Mouse (Mus musculus): ENCODE data around the gene Sema3g. TPM values are rescaled to one million over a fixed set of nuclear protein-coding genes. Genes with fewer than 3 reads are reported as not detected.
A peak's percentile ranks its signal among the peaks of the same experiment; 100 is the strongest.

Sema3g gene
- polyA plus RNA-seq, 1 experiment: 2.1 TPM

GRCm38 (mm10) chr14:31240528-31240927 is 22.9 kb downstream of the Sema3g start:
- no peak overlapping the region for H3K4me3 ChIP-seq (ENCODE audit: low read depth, low read length)
- peaks cover 4% of the 10 kb centered on the region; the same call in 1 of the 2 replicates for H3K36me3 ChIP-seq (ENCODE audit: control insufficient read depth, insufficient read depth, low read length)
- no peaks in the 10 kb centered on the region for H3K27me3 ChIP-seq (ENCODE audit: control insufficient read depth, insufficient read depth, low read length)
- H3K4me1 ChIP-seq (ENCODE audit: control insufficient read depth, insufficient read depth, insufficient read length, low read length): no peaks in the 10 kb centered on the region
- 78% methylated on average over 3 of the region's 3 CpGs for WGBS
- H3K27ac ChIP-seq (ENCODE audit: insufficient read depth, low read depth, low read length): no peak overlapping the region
- TF ChIP-seq POLR2A (IDR thresholded peaks at IDR 0.05; ENCODE audit: low read depth, low read length) (no peak), CTCF (IDR thresholded peaks at IDR 0.05; ENCODE audit: extremely low read depth, insufficient read length, insufficient replicate concordance, low read depth, low read length) (no peak)

GRCm38 (mm10) chr14:31244777-31245176 is 27.1 kb downstream of the Sema3g start:
- no peak overlapping the region for H3K27ac ChIP-seq (ENCODE audit: insufficient read depth, low read depth, low read length)
- H3K4me1 ChIP-seq (ENCODE audit: control insufficient read depth, insufficient read depth, insufficient read length, low read length): no peaks in the 10 kb centered on the region
- no peaks in the 10 kb centered on the region; the same call in 1 of the 2 replicates for H3K36me3 ChIP-seq (ENCODE audit: control insufficient read depth, insufficient read depth, low read length)
- WGBS: 73% methylated on average over 1 of the region's 1 CpGs
- TF ChIP-seq CTCF (IDR thresholded peaks at IDR 0.05; ENCODE audit: extremely low read depth, insufficient read length, insufficient replicate concordance, low read depth, low read length): no peak
- no peak for TF ChIP-seq POLR2A (IDR thresholded peaks at IDR 0.05; ENCODE audit: low read depth, low read length)
- H3K27me3 ChIP-seq (ENCODE audit: control insufficient read depth, insufficient read depth, low read length): no peaks in the 10 kb centered on the region
- H3K4me3 ChIP-seq (ENCODE audit: low read depth, low read length): no peak overlapping the region

DNA sequence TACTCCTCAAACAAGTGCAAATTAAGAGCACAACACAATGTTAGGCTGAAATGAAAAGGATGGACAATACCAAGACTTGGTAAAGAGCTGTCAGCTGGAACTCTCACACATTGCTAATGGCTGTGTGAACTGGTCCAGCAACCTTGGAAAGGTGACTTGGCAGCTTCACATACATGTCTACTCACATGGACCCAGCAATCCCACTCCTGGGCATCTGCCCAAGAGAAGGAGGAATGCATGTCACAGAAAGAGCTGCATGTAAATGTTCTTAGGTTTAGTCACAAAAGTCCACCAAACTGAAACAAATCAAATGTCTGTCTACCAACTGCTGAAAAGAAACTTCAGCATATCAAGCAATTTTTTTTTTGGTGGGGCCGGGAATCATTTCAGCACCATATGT is 28.3 kb downstream of the Sema3g start:
- Histone ChIP-seq H3K36me3 (ENCODE audit: control insufficient read depth, insufficient read depth, low read length) (no peaks in the 10 kb centered on the region; the same call in 1 of the 2 replicates), H3K4me1 (ENCODE audit: control insufficient read depth, insufficient read depth, insufficient read length, low read length) (no peaks in the 10 kb centered on the region), H3K4me3 (ENCODE audit: low read depth, low read length) (no peak overlapping the region), H3K27me3 (ENCODE audit: control insufficient read depth, insufficient read depth, low read length) (no peaks in the 10 kb centered on the region), H3K27ac (ENCODE audit: insufficient read depth, low read depth, low read length) (no peak overlapping the region)
- TF ChIP-seq POLR2A (IDR thresholded peaks at IDR 0.05; ENCODE audit: low read depth, low read length): no peak
- no peak for TF ChIP-seq CTCF (IDR thresholded peaks at IDR 0.05; ENCODE audit: extremely low read depth, insufficient read length, insufficient replicate concordance, low read depth, low read length)
- 98% methylated on average over 1 of the region's 1 CpGs for WGBS

DNA sequence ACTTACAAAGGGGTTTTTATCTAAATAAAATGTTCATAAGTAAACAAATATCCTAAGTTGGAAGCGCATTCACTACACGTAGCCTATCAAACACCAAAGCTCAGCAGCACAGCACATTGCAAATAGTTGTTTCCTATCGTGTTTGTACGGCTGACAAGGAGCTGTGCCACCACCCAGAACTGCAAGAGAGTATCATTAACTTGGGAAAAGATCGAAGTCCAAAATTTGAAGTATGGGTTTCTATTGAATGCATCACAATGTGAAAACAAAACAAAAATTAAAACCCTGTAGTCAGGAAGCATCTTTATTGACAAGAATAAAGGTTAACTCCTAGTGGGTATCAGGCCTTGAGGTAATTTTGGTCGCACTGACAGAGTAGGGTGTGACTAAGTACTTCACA is 30.7 kb downstream of the Sema3g start:
- H3K27ac ChIP-seq (ENCODE audit: insufficient read depth, low read depth, low read length): no peak overlapping the region
- no peaks in the 10 kb centered on the region for H3K27me3 ChIP-seq (ENCODE audit: control insufficient read depth, insufficient read depth, low read length)
- no peak overlapping the region for H3K4me3 ChIP-seq (ENCODE audit: low read depth, low read length)
- H3K36me3 ChIP-seq (ENCODE audit: control insufficient read depth, insufficient read depth, low read length): no peaks in the 10 kb centered on the region; the same call in 1 of the 2 replicates
- TF ChIP-seq POLR2A (IDR thresholded peaks at IDR 0.05; ENCODE audit: low read depth, low read length) (no peak), CTCF (IDR thresholded peaks at IDR 0.05; ENCODE audit: extremely low read depth, insufficient read length, insufficient replicate concordance, low read depth, low read length) (no peak)
- WGBS: 41% methylated on average over 6 of the region's 6 CpGs
- H3K4me1 ChIP-seq (ENCODE audit: control insufficient read depth, insufficient read depth, insufficient read length, low read length): no peaks in the 10 kb centered on the region; the same call in 1 of the 2 replicates

DNA sequence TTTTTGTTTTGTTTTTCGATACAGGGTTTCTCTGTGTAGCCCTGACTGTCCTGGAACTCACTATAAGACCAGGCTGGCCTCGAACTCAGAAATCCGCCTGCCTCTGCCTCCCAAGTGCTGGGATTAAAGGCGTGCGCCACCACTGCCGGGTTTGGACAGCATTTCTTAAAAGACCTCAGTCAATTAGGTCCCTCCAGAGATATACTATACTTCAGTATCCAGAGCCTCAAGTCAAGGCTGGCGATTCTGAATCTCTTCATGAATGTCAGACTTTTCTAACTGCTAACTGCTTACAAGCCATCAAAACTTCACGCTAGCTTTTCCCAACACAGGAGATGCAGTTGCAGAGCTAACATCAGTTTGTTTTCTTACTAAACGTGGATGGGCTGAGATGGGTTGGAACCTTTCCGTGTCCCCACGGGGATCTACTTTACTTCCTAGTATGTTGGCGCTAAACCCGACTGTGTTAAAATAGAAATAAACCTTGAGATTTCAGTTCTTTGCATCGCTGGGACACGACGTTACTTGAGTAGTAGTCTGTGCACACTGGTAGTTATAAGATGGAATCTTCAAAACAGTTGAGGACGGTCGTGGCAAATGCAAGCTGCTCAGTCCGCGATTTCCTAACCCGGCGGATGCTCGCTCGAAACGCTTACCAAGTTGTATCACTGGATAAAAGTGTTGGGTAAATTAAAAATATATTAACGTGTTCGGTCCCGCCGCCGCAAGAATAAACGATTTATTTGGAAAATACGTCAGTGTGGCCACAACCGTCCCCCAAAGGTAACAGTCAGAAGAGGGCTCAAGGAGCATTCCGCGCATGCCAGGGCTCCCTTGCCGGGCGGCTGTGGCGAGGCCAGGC is 32.8 kb downstream of the Sema3g start:
- whole genome bisulfite sequencing: 13% methylated on average over 38 of the region's 38 CpGs
- H3K27ac ChIP-seq (ENCODE audit: insufficient read depth, low read depth, low read length): peak overlapping the region; percentile 82
- no peaks in the 10 kb centered on the region; the same call in 1 of the 2 replicates for H3K4me1 ChIP-seq (ENCODE audit: control insufficient read depth, insufficient read depth, insufficient read length, low read length)
- peak overlapping the region; percentile 78 for H3K4me3 ChIP-seq (ENCODE audit: low read depth, low read length)
- no peak for TF ChIP-seq POLR2A (IDR thresholded peaks at IDR 0.05; ENCODE audit: low read depth, low read length)
- TF ChIP-seq CTCF (IDR thresholded peaks at IDR 0.05; ENCODE audit: extremely low read depth, insufficient read length, insufficient replicate concordance, low read depth, low read length): no peak
- peaks cover 16% of the 10 kb centered on the region for H3K36me3 ChIP-seq (ENCODE audit: control insufficient read depth, insufficient read depth, low read length)
- no peaks in the 10 kb centered on the region for H3K27me3 ChIP-seq (ENCODE audit: control insufficient read depth, insufficient read depth, low read length)

GRCm38 (mm10) chr14:31251084-31251604 is 33.5 kb downstream of the Sema3g start, which contains the start of the genes Phf7 and Bap1:
Gene Phf7 (minus strand): TSS chr14:31251317.
Gene Bap1 (plus strand): TSS chr14:31251450.
- Histone ChIP-seq H3K27me3 (ENCODE audit: control insufficient read depth, insufficient read depth, low read length) (no peaks in the 10 kb centered on the region), H3K36me3 (ENCODE audit: control insufficient read depth, insufficient read depth, low read length) (peaks cover 22% of the 10 kb centered on the region), H3K4me1 (ENCODE audit: control insufficient read depth, insufficient read depth, insufficient read length, low read length) (no peaks in the 10 kb centered on the region; the same call in 1 of the 2 replicates), H3K27ac (ENCODE audit: insufficient read depth, low read depth, low read length) (peak within 1 kb of the TSS; percentile 82), H3K4me3 (ENCODE audit: low read depth, low read length) (peak within 1 kb of the TSS; percentile 78)
- TF ChIP-seq POLR2A (IDR thresholded peaks at IDR 0.05; ENCODE audit: low read depth, low read length) (peak; percentile 21; the same call in 1 of the 2 replicates), CTCF (IDR thresholded peaks at IDR 0.05; ENCODE audit: extremely low read depth, insufficient read length, insufficient replicate concordance, low read depth, low read length) (no peak)
- WGBS: under 1% methylated on average over 75 of the region's 75 CpGs

DNA sequence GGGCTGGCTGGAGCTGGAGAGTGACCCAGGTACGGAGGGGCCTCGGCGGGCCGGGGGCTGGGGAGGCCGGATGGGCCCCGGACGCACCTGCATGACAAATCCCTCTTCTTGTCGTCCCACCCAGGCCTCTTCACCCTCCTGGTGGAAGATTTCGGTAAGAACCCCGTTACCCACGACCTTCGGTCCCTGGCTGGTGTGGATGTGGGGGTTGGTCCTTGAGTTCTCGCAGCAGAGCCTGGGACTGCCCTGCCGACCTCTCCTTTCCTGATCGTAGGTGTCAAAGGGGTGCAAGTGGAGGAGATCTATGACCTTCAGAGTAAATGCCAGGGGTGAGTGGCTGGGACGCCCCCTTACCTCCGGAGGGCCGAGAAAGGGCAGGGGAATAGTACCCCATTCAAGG is 34.0 kb downstream of the Sema3g start:
- Histone ChIP-seq H3K36me3 (ENCODE audit: control insufficient read depth, insufficient read depth, low read length) (peaks cover 27% of the 10 kb centered on the region), H3K27me3 (ENCODE audit: control insufficient read depth, insufficient read depth, low read length) (no peaks in the 10 kb centered on the region), H3K4me1 (ENCODE audit: control insufficient read depth, insufficient read depth, insufficient read length, low read length) (no peaks in the 10 kb centered on the region; the same call in 1 of the 2 replicates), H3K27ac (ENCODE audit: insufficient read depth, low read depth, low read length) (no peak overlapping the region), H3K4me3 (ENCODE audit: low read depth, low read length) (peak overlapping the region; percentile 78)
- TF ChIP-seq POLR2A (IDR thresholded peaks at IDR 0.05; ENCODE audit: low read depth, low read length) (no peak), CTCF (IDR thresholded peaks at IDR 0.05; ENCODE audit: extremely low read depth, insufficient read length, insufficient replicate concordance, low read depth, low read length) (no peak)
- WGBS: 2% methylated on average over 18 of the region's 18 CpGs

Measured in small intestine, adult 2 months (tissue).